ENCODE assay signal across 29 mouse cellular contexts in the genomic region with DNA sequence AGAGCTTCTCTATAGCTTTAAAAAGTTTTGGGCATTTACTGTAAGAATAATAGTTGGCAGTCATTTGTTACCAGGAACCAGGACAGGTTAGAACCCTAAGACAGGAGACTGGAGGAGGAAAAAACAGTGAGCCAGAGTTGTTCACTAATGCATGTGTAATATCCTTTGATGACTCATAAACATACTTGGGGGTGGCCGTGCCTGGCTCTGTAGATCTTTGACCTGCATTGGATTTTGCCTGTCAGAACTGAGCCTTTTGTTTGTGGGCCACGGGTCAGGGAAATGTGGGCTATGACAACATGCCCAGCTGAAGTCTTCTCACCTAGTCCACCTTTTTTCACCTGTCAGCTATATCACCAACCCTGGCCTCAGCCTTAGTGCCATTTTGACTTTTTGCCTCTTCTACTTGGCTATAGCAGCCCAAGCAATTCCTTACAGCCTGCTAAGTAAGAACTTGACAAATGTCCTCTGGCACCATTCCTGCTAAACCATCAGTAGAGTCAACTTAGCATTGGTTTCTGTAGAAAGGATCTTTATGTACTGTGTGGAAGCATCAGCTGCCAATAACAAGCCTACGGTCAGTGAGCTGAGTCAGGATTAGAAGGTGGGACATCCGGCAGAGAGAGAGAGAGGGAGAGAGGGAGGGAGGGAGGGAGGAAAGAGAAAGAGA. TPM values are rescaled to one million over a fixed set of nuclear protein-coding genes. Genes with fewer than 3 reads are reported as not detected.
A peak's percentile ranks its signal among the peaks of the same experiment; 100 is the strongest.
DNase-seq lines count a peak whose midpoint lies in the region; ATAC-seq and TF ChIP-seq lines count a peak whose summit lies in the region.
"Had no signal": no experiment of that assay in that cellular context is flagged by ENCODE, and none has a peak within 500 bp of the region (broad histone marks: within the 10 kb centered on the region; RNA-seq: fewer than 3 reads in every experiment).

No protein-coding gene starts in this region.

- no peaks in the 10 kb centered on the region for H3K27me3 ChIP-seq in liver, adult 2 months (ENCODE audit: control insufficient read depth, insufficient read depth, low read length)
- peaks cover 3% of the 10 kb centered on the region; the same call in 1 of the 2 replicates for H3K27me3 ChIP-seq in liver, embryonic 12.5 days (replicated peaks)
- H3K27me3 ChIP-seq in small intestine, adult 2 months (ENCODE audit: control insufficient read depth, insufficient read depth, low read length), result no peaks in the 10 kb centered on the region
- H3K27me3 ChIP-seq in midbrain, embryonic 14.5 days (ENCODE audit: control insufficient read depth, insufficient read depth, low read length), result no peaks in the 10 kb centered on the region
- H3K27me3 ChIP-seq: embryonic facial prominence, embryonic 12.5 days; forebrain, embryonic 13.5 days; heart, embryonic 13.5 days; hindbrain, embryonic 12.5 days had no signal

- no peak for TF ChIP-seq POLR2A in liver, adult 2 months (IDR thresholded peaks at IDR 0.05; ENCODE audit: extremely low read depth, insufficient read depth, low read length)
- no peak for TF ChIP-seq POLR2A in small intestine, adult 2 months (IDR thresholded peaks at IDR 0.05; ENCODE audit: low read depth, low read length)
- TF ChIP-seq POLR2A in lung, adult 2 months (IDR thresholded peaks at IDR 0.05; ENCODE audit: borderline replicate concordance, extremely low read depth, low read depth, low read length), result no peak

- TF ChIP-seq CTCF in liver, adult 2 months (IDR thresholded peaks at IDR 0.05; ENCODE audit: low read depth, low read length), result no peak
- no peak for TF ChIP-seq CTCF in small intestine, adult 2 months (IDR thresholded peaks at IDR 0.05; ENCODE audit: extremely low read depth, insufficient read length, insufficient replicate concordance, low read depth, low read length)
- TF ChIP-seq CTCF in lung, adult 2 months (IDR thresholded peaks at IDR 0.05; ENCODE audit: insufficient read depth, low read length), result no peak

- WGBS in liver, adult 2 months, result 41% methylated on average over 4 of the region's 4 CpGs
- 64% methylated on average over 4 of the region's 4 CpGs for WGBS in liver, embryonic 12.5 days (ENCODE audit: insufficient replicate concordance)
- WGBS in small intestine, adult 2 months, result 53% methylated on average over 4 of the region's 4 CpGs
- WGBS in midbrain, embryonic 14.5 days, result 87% methylated on average over 4 of the region's 4 CpGs
- 65% methylated on average over 4 of the region's 4 CpGs for WGBS in lung, adult 2 months

- H3K4me1 ChIP-seq in liver, adult 2 months (ENCODE audit: control insufficient read depth, insufficient read depth, low read length), result peaks cover 16% of the 10 kb centered on the region
- peaks cover 5% of the 10 kb centered on the region for H3K4me1 ChIP-seq in liver, embryonic 12.5 days
- peaks cover 21% of the 10 kb centered on the region for H3K4me1 ChIP-seq in small intestine, adult 2 months (ENCODE audit: control insufficient read depth, insufficient read depth, insufficient read length, low read length)
- H3K4me1 ChIP-seq in midbrain, embryonic 14.5 days (ENCODE audit: control insufficient read depth, insufficient read depth, low read length), result no peaks in the 10 kb centered on the region
- H3K4me1 ChIP-seq in lung, adult 2 months (ENCODE audit: control insufficient read depth, insufficient read depth, low read length), result no peaks in the 10 kb centered on the region
- H3K4me1 ChIP-seq: embryonic facial prominence, embryonic 12.5 days; forebrain, embryonic 13.5 days; heart, embryonic 13.5 days; hindbrain, embryonic 12.5 days had no signal

- no peaks in the 10 kb centered on the region for H3K36me3 ChIP-seq in liver, adult 2 months (ENCODE audit: control insufficient read depth, insufficient read depth, low read length)
- H3K36me3 ChIP-seq in liver, embryonic 12.5 days, result no peaks in the 10 kb centered on the region
- no peaks in the 10 kb centered on the region for H3K36me3 ChIP-seq in small intestine, adult 2 months (ENCODE audit: control insufficient read depth, insufficient read depth, low read length)
- H3K36me3 ChIP-seq in midbrain, embryonic 14.5 days (ENCODE audit: control insufficient read depth, insufficient read depth, low read length), result no peaks in the 10 kb centered on the region
- H3K36me3 ChIP-seq: embryonic facial prominence, embryonic 12.5 days; heart, embryonic 13.5 days; hindbrain, embryonic 12.5 days had no signal

- H3K4me2 ChIP-seq in liver, embryonic 12.5 days, result no peak overlapping the region
- no peak overlapping the region for H3K4me2 ChIP-seq in midbrain, embryonic 14.5 days (ENCODE audit: low read length)
- H3K4me2 ChIP-seq: embryonic facial prominence, embryonic 12.5 days; forebrain, embryonic 13.5 days; heart, embryonic 13.5 days; hindbrain, embryonic 12.5 days had no signal

- no peak overlapping the region for H3K9ac ChIP-seq in liver, adult 2 months (ENCODE audit: low read depth, low read length)
- no peak overlapping the region for H3K9ac ChIP-seq in liver, embryonic 12.5 days
- no peak overlapping the region for H3K9ac ChIP-seq in midbrain, embryonic 14.5 days (replicated peaks; ENCODE audit: low read length)
- H3K9ac ChIP-seq: embryonic facial prominence, embryonic 12.5 days; forebrain, embryonic 13.5 days; heart, embryonic 13.5 days; hindbrain, embryonic 12.5 days; liver, embryonic 14.5 days had no signal

- 0 out of 2 replicates have a peak, but pooled peaks cover 3% of the 10 kb centered on the region for H3K9me3 ChIP-seq in liver, embryonic 12.5 days (replicated peaks)
- H3K9me3 ChIP-seq in midbrain, embryonic 14.5 days (ENCODE audit: control insufficient read depth, low read length), result no peaks in the 10 kb centered on the region
- H3K9me3 ChIP-seq: embryonic facial prominence, embryonic 12.5 days; forebrain, embryonic 13.5 days; heart, embryonic 13.5 days; hindbrain, embryonic 12.5 days had no signal

- no peaks in the 10 kb centered on the region for H3K79me2 ChIP-seq in liver, adult 2 months (ENCODE audit: control insufficient read depth, insufficient read depth, low read length)

- ATAC-seq in liver, embryonic 12.5 days, result no peak
- no peak for ATAC-seq in midbrain, embryonic 14.5 days (ENCODE audit: low FRiP score, low TSS enrichment)
- ATAC-seq: forebrain, embryonic 13.5 days; inflammation-experienced regulatory T-cells, adult 6 months; lung, postnatal 0 days; midbrain, embryonic 16.5 days had no signal

- no peak overlapping the region for H3K4me3 ChIP-seq in liver, adult 2 months (ENCODE audit: insufficient read depth, low read depth, low read length)
- no peak overlapping the region for H3K4me3 ChIP-seq in liver, embryonic 12.5 days
- no peak overlapping the region for H3K4me3 ChIP-seq in small intestine, adult 2 months (ENCODE audit: low read depth, low read length)
- no peak overlapping the region for H3K4me3 ChIP-seq in midbrain, embryonic 14.5 days (replicated peaks; ENCODE audit: low read depth, low read length)
- H3K4me3 ChIP-seq in lung, adult 2 months (replicated peaks; ENCODE audit: extremely low read depth, low read depth, low read length), result no peak overlapping the region
- H3K4me3 ChIP-seq: embryonic facial prominence, embryonic 12.5 days; erythroblast, embryonic 14.5 days; forebrain, embryonic 13.5 days; heart, adult 2 months; heart, embryonic 13.5 days; hindbrain, embryonic 12.5 days; layer of hippocampus, adult 2 months had no signal

- DNase-seq in liver, adult 2 months (ENCODE audit: extremely low read depth, low read depth, low spot score), result peak; percentile 77
- DNase-seq in 416B (ENCODE audit: low read depth) (peak; percentile 77), adipocyte (ENCODE audit: low spot score) (peak; percentile 80)
- DNase-seq in midbrain, embryonic 14.5 days, result no peak
- no peak for DNase-seq in lung, adult 2 months
- DNase-seq: adrenal gland, postnatal 25 days; cerebellum, adult 11 months; cerebellum, adult 9-11 months; gastrocnemius, postnatal 36 days; heart, adult 2 months; heart, postnatal 14 days; kidney, adult 9 months; kidney, postnatal 14 days; layer of hippocampus, postnatal 36 days; right cerebral cortex, postnatal 4 days had no signal

- H3K27ac ChIP-seq in liver, adult 2 months (replicated peaks; ENCODE audit: insufficient read depth, low read depth, low read length), result peak overlapping the region; percentile 44; the same call in 1 of the 2 replicates
- H3K27ac ChIP-seq in liver, embryonic 12.5 days, result no peak overlapping the region
- H3K27ac ChIP-seq in small intestine, adult 2 months (ENCODE audit: insufficient read depth, low read depth, low read length), result peak overlapping the region; percentile 89
- H3K27ac ChIP-seq in midbrain, embryonic 14.5 days (replicated peaks; ENCODE audit: low read depth, low read length), result no peak overlapping the region
- H3K27ac ChIP-seq: embryonic facial prominence, embryonic 12.5 days; forebrain, embryonic 13.5 days; heart, adult 2 months; heart, embryonic 13.5 days; hindbrain, embryonic 12.5 days; layer of hippocampus, adult 2 months; liver, embryonic 14.5 days; macrophage had no signal

RNA-seq across cellular contexts. Expression of gene Zfp3, which starts 16.0 kb away (rescaled TPM):
- 1.8 and 1.9 TPM in 2 replicates for total RNA-seq in liver, adult 2 months (2014; rRNA removed)
- polyA plus RNA-seq in liver, adult 2 months (2012; rRNA removed), result 0.47 and 0.87 TPM in 2 replicates
- polyA plus RNA-seq in liver, embryonic 12.5 days (2016; fragmentation: Nextera tagmentation; extraction: Ambion mirVana), result 1.9 and 2.2 TPM in 2 replicates
- 0.61 and 0.72 TPM in 2 replicates for polyA plus RNA-seq in small intestine, adult 2 months (2012; rRNA removed)
- 14.8 and 16.8 TPM in 2 replicates for polyA plus RNA-seq in midbrain, embryonic 14.5 days (2014; fragmentation: Nextera tagmentation; extraction: Ambion mirVana)
- polyA plus RNA-seq in lung, adult 2 months (2012; rRNA removed), result 1.4 and 2.3 TPM in 2 replicates

RNA-seq across cellular contexts. Expression of gene Kif1c, which starts 47.7 kb away (rescaled TPM):
- 50.8 and 60.9 TPM in 2 replicates for total RNA-seq in liver, adult 2 months (2014; rRNA removed)
- polyA plus RNA-seq in liver, adult 2 months (2012; rRNA removed), result 75.6 and 93.7 TPM in 2 replicates
- polyA plus RNA-seq in liver, embryonic 12.5 days (2016; fragmentation: Nextera tagmentation; extraction: Ambion mirVana), result 1.0 and 1.1 TPM in 2 replicates
- polyA plus RNA-seq in small intestine, adult 2 months (2012; rRNA removed), result 33.9 and 87.1 TPM in 2 replicates
- polyA plus RNA-seq in midbrain, embryonic 14.5 days (2014; fragmentation: Nextera tagmentation; extraction: Ambion mirVana), result 4.0 and 6.6 TPM in 2 replicates
- 78.2 and 103 TPM in 2 replicates for polyA plus RNA-seq in lung, adult 2 months (2012; rRNA removed)

RNA-seq across cellular contexts. Expression of gene Inca1, which starts 48.1 kb away (rescaled TPM):
- 14.1 and 18.4 TPM in 2 replicates for total RNA-seq in liver, adult 2 months (2014; rRNA removed)
- polyA plus RNA-seq in liver, adult 2 months (2012; rRNA removed), result 19.5 and 29.9 TPM in 2 replicates
- polyA plus RNA-seq in liver, embryonic 12.5 days (2016; fragmentation: Nextera tagmentation; extraction: Ambion mirVana), result 0.41 and 0.97 TPM in 2 replicates
- polyA plus RNA-seq in small intestine, adult 2 months (2012; rRNA removed), result 0.38 and 0.79 TPM in 2 replicates
- 0.95 and 1.6 TPM in 2 replicates for polyA plus RNA-seq in midbrain, embryonic 14.5 days (2014; fragmentation: Nextera tagmentation; extraction: Ambion mirVana)
- 1.6 and 2.0 TPM in 2 replicates for polyA plus RNA-seq in lung, adult 2 months (2012; rRNA removed)
- total RNA-seq: common myeloid progenitor, adult 5-6 weeks had no signal
- polyA plus RNA-seq: erythroblast, embryonic 14.5 days had no signal

Comparison
In these comparisons a context has a peak if more than half of its experiments do, and no peak if none do; other contexts are left out.
1. H3K27ac ChIP-seq: peak in liver, adult 2 months (single experiment) and small intestine, adult 2 months (single experiment); none in liver, embryonic 12.5 days (single experiment) and midbrain, embryonic 14.5 days (single experiment).
2. DNase-seq: peak in liver, adult 2 months (single experiment), 416B (single experiment) and adipocyte (single experiment); none in midbrain, embryonic 14.5 days (single experiment) and lung, adult 2 months (single experiment).